14 mouse cellular contexts compared by ENCODE assay signal in the genomic region with DNA sequence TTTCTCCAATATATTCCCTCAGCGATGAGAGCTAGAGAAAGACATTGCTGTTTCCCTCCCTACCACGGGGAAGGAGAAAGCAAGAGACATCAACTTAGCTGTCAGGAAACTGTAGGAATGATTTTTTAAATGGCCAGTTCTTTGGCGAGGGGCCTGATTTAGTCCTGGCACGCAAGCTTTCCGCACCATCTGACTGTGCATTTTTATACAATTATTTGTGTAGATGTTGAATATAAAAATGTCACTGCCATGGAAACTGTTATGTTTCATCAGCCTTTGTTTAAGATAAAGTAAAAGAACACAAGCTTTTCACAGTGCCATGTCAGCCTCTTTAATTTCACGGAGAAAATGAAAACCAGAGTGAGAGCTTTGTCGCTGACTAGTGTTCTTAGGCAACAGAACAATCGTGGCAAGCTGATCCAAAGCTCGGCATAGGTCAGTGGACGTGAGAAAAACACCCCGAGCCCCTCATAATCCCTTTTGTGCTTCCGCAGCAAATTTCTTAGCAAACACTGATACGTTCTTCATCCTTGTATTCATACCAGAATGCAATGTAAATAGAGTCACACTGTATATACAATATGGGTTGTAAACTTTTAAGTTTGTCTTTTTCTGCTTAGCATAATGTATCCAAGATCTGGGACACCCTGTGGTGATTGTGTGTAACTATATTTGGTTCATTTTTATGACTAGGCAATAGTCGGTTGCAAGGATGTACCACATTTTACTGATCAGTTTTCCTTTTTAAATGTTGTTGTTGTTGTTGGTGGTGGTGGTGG.
DNase-seq lines count a peak whose midpoint lies in the region; ATAC-seq lines count a peak whose summit lies in the region.
"Had no signal": no experiment of that assay in that cellular context is flagged by ENCODE, and none has a peak within 500 bp of the region (broad histone marks: within the 10 kb centered on the region; RNA-seq: fewer than 3 reads in every experiment).

No protein-coding gene starts in this region.

- H3K27me3 ChIP-seq in hindbrain, embryonic 16.5 days (replicated peaks; ENCODE audit: control insufficient read depth, insufficient read depth, low read length) = no peaks in the 10 kb centered on the region
- H3K27me3 ChIP-seq in hindbrain, embryonic 13.5 days = no peaks in the 10 kb centered on the region
- H3K27me3 ChIP-seq in midbrain, embryonic 14.5 days (ENCODE audit: control insufficient read depth, insufficient read depth, low read length) = no peaks in the 10 kb centered on the region
- H3K27me3 ChIP-seq in heart, embryonic 11.5 days (ENCODE audit: control insufficient read depth, insufficient read depth, low read length) = no peaks in the 10 kb centered on the region
- H3K27me3 ChIP-seq: CH12.LX had no signal

- no peak overlapping the region for H3K4me3 ChIP-seq in hindbrain, embryonic 16.5 days (ENCODE audit: low read length)
- no peak overlapping the region for H3K4me3 ChIP-seq in hindbrain, embryonic 13.5 days
- no peak overlapping the region for H3K4me3 ChIP-seq in midbrain, embryonic 14.5 days (replicated peaks; ENCODE audit: low read depth, low read length)
- H3K4me3 ChIP-seq in heart, embryonic 11.5 days (ENCODE audit: low read depth, low read length) = no peak overlapping the region

- H3K9ac ChIP-seq in hindbrain, embryonic 16.5 days (ENCODE audit: low read depth, low read length) = no peak overlapping the region
- no peak overlapping the region for H3K9ac ChIP-seq in hindbrain, embryonic 13.5 days
- no peak overlapping the region for H3K9ac ChIP-seq in midbrain, embryonic 14.5 days (replicated peaks; ENCODE audit: low read length)
- no peak overlapping the region for H3K9ac ChIP-seq in heart, embryonic 11.5 days (ENCODE audit: low read depth, low read length)

- H3K36me3 ChIP-seq in hindbrain, embryonic 16.5 days (ENCODE audit: control insufficient read depth, insufficient read depth, low read length) = no peaks in the 10 kb centered on the region
- no peaks in the 10 kb centered on the region for H3K36me3 ChIP-seq in hindbrain, embryonic 13.5 days
- H3K36me3 ChIP-seq in midbrain, embryonic 14.5 days (ENCODE audit: control insufficient read depth, insufficient read depth, low read length) = no peaks in the 10 kb centered on the region
- H3K36me3 ChIP-seq in heart, embryonic 11.5 days (ENCODE audit: control insufficient read depth, insufficient read depth, low read length) = no peaks in the 10 kb centered on the region

- ATAC-seq in hindbrain, embryonic 16.5 days = peak; percentile 58
- no peak for ATAC-seq in hindbrain, embryonic 13.5 days (ENCODE audit: low FRiP score)
- ATAC-seq in midbrain, embryonic 14.5 days (ENCODE audit: low FRiP score, low TSS enrichment) = no peak; the same call in 1 of the 2 replicates
- ATAC-seq in heart, embryonic 11.5 days (replicated peaks; ENCODE audit: insufficient number of reproducible peaks, low FRiP score, low TSS enrichment) = no peak

- peak; percentile 12 for DNase-seq in right cerebral cortex, adult 18-20 months
- no peak for DNase-seq in right cerebral cortex, postnatal 14 days
- peak; percentile 35 for DNase-seq in midbrain, embryonic 14.5 days
- no peak for DNase-seq in ovary, postnatal 14 days (ENCODE audit: low spot score)
- DNase-seq: adrenal gland, postnatal 10 days; embryo, embryonic 11 days; kidney, postnatal 4 days; thymus, postnatal 4 days had no signal

- 0 out of 2 replicates have a peak overlapping the region, but pooled peaks have one; percentile 12 for H3K4me2 ChIP-seq in hindbrain, embryonic 16.5 days (ENCODE audit: low read length)
- H3K4me2 ChIP-seq in hindbrain, embryonic 13.5 days = no peak overlapping the region
- H3K4me2 ChIP-seq in midbrain, embryonic 14.5 days (ENCODE audit: low read length) = peak overlapping the region; percentile 27; the same call in 1 of the 2 replicates
- no peak overlapping the region for H3K4me2 ChIP-seq in heart, embryonic 11.5 days
- H3K4me2 ChIP-seq: liver, embryonic 11.5 days had no signal

- H3K27ac ChIP-seq in hindbrain, embryonic 16.5 days (ENCODE audit: low read depth, low read length) = no peak overlapping the region
- H3K27ac ChIP-seq in hindbrain, embryonic 13.5 days = no peak overlapping the region
- H3K27ac ChIP-seq in midbrain, embryonic 14.5 days (replicated peaks; ENCODE audit: low read depth, low read length) = no peak overlapping the region
- no peak overlapping the region for H3K27ac ChIP-seq in heart, embryonic 11.5 days (ENCODE audit: low read depth, low read length)
- H3K27ac ChIP-seq: macrophage had no signal

- 49% methylated on average over 14 of the region's 14 CpGs for WGBS in hindbrain, embryonic 16.5 days
- 70% methylated on average over 14 of the region's 14 CpGs for WGBS in hindbrain, embryonic 13.5 days
- WGBS in midbrain, embryonic 14.5 days = 31% methylated on average over 14 of the region's 14 CpGs
- 82% methylated on average over 14 of the region's 14 CpGs for WGBS in heart, embryonic 11.5 days (ENCODE audit: insufficient replicate concordance)

- H3K4me1 ChIP-seq in hindbrain, embryonic 16.5 days (ENCODE audit: control insufficient read depth, insufficient read depth, low read depth, low read length) = no peaks in the 10 kb centered on the region
- no peaks in the 10 kb centered on the region for H3K4me1 ChIP-seq in hindbrain, embryonic 13.5 days (replicated peaks)
- H3K4me1 ChIP-seq in midbrain, embryonic 14.5 days (ENCODE audit: control insufficient read depth, insufficient read depth, low read length) = 0 out of 2 replicates have a peak, but pooled peaks cover 2% of the 10 kb centered on the region
- H3K4me1 ChIP-seq in heart, embryonic 11.5 days (ENCODE audit: control insufficient read depth, insufficient read depth, low read length) = no peaks in the 10 kb centered on the region

- no peaks in the 10 kb centered on the region for H3K9me3 ChIP-seq in hindbrain, embryonic 16.5 days (ENCODE audit: control insufficient read depth, low read length)
- no peaks in the 10 kb centered on the region for H3K9me3 ChIP-seq in hindbrain, embryonic 13.5 days
- H3K9me3 ChIP-seq in midbrain, embryonic 14.5 days (ENCODE audit: control insufficient read depth, low read length) = no peaks in the 10 kb centered on the region
- H3K9me3 ChIP-seq in heart, embryonic 11.5 days (replicated peaks; ENCODE audit: control insufficient read depth, low read length) = no peaks in the 10 kb centered on the region

Comparison
In these comparisons a context has a peak if more than half of its experiments do, and no peak if none do; other contexts are left out.
1. H3K4me2 ChIP-seq: peak in hindbrain, embryonic 16.5 days (single experiment) and midbrain, embryonic 14.5 days (single experiment); none in hindbrain, embryonic 13.5 days (single experiment) and heart, embryonic 11.5 days (single experiment).
2. DNase-seq: peak in right cerebral cortex, adult 18-20 months (single experiment) and midbrain, embryonic 14.5 days (single experiment); none in right cerebral cortex, postnatal 14 days (single experiment) and ovary, postnatal 14 days (single experiment).